Mouse (Mus musculus) urinary bladder, postnatal 14 days (tissue): ENCODE results near the gene Gpx5.
"Not testable (repeated sequence)": the region's sequence is repeated elsewhere in the genome, so short reads cannot be mapped to it uniquely, and the experiment has no call there.

Experiments used
- DNase-seq: peaks from one replicate; pipeline ENCODE4 v3.0.0; 2021; ENCODE audit warnings: low spot score

The Gpx5 gene

GRCm38 (mm10) chr13:21265736-21266135, 26.8 kb downstream of the Gpx5 start:
- DNase-seq: no peak

- DNase-seq: no peak
Observed at GRCm38 (mm10) chr13:21264366-21264765, 28.2 kb downstream of the Gpx5 start.

DNA sequence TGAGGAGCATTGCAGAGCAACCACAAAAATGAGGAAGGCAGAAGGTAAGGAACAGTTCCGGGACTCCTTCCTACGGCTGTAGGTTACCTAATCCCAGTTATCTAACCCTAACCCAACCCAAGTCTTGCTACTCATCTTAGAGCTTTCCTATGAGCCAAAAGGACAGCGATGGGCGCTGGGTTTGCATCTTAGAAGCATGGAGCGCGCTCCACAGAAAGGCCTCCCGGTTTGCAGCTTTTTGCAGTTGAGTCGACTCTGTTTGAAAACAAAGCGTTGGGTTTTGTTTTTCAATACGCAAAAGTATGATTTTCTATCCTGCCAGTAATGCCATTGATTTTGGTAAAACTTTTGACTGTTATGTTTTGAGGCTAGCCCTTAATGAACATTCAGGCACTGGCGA, 28.6 kb downstream of the Gpx5 start:
- DNase-seq: no peak

DNA sequence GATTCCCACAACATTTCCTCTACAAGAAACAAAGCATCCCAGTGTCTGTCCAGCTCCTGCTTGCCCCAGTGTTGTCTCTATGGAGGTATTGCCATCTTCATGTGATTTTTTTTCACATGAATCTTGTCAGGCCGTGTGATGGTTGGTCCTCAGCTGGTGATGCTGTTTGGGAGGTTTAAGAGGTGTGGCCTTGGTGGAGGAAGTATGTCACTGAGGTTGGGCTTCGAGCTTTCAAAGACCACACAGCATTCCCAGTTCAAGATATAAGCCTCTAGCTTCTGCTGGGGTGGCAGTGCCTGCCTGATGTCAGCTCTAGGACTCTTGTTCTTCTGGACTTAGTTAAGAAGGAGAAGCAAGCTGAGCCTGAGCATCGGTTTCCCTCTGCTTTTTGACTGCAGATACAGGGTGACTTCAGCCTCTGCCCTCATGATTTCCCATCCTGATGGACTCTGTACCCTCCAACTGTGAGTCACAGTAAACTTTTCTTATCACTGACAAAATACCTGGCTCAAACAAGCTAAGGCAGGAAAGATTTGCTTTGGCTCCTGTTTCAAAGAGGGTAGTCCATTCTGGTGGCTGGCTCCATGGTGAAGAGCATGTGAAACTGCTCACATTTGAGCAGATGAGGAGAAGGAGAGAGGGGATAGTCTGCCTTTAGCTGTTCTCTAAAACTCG, 29.6 kb downstream of the Gpx5 start:
- no peak for DNase-seq

- no peak for DNase-seq
Observed at GRCm38 (mm10) chr13:21260289-21260688, 32.2 kb downstream of the Gpx5 start.

DNA sequence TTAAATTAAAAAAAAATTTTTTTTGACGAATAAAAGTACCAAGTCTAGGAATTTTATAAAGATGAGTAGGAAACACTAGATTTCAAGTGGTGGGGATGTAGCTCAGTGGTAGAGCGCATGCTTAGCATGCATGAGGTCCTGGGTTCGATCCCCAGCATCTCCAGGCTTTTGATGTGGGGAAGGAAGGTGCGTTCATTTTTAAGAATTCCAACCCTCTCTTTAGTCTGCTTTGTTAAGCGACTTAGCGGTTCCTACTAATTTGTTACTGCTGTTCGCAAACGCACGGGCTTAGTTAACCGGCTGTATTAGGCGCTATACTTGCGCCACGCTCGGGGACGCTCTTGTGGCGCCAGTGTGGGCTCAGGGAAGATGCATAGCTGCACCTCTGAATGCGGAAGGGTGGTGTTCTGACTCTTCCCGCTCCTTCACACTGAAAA, 32.8 kb downstream of the Gpx5 start:
- DNase-seq: peak; percentile 23

GRCm38 (mm10) chr13:21259171-21259631, 33.3 kb downstream of the Gpx5 start:
- no peak for DNase-seq

GRCm38 (mm10) chr13:21258524-21258923, 34.0 kb downstream of the Gpx5 start:
- DNase-seq: no peak

DNA sequence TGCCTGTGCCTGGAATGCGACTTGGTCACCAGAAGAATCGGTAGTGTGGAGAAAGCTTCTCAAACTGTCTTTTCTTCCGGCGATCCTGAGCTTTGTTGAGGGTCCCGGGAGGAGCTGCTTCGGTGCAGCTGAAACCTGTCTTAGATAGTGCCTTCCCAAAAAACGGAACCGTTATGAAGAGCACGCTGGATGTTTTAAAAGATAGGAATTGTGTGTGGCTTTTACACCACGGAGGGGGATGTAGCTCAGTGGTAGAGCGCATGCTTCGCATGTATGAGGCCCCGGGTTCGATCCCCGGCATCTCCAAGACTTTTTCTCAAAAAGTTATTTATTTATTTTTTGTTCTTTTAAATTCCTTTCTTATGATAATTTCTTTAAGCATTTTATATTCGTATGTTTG, 38.5 kb downstream of the Gpx5 start:
- no peak for DNase-seq

DNA sequence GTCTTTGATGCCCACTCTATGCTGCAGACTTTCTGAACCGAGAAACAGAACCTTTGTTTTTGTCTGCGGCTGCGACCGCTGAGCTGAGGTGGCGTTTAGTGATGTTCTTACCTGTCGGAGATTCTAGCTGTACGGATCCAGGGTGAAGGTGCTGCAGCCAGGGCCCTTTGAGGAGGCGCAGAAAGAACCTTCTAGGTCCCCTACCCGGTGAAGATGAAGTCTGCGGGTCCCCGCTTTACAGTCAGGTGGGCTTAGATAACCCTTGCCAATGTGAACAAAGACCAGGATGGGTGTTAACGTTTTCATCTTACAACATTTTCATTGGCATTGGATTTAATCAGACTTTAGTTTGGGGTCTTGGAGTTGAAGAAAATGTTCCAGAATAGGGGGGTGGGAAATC, 39.0 kb downstream of the Gpx5 start:
- DNase-seq: no peak

- no peak for DNase-seq
Observed at GRCm38 (mm10) chr13:21253040-21253439, 39.5 kb downstream of the Gpx5 start.

- DNase-seq: no peak
Observed at GRCm38 (mm10) chr13:21250074-21250681, 42.4 kb downstream of the Gpx5 start.

GRCm38 (mm10) chr13:21249022-21249421, 43.5 kb downstream of the Gpx5 start:
- DNase-seq: no peak

DNA sequence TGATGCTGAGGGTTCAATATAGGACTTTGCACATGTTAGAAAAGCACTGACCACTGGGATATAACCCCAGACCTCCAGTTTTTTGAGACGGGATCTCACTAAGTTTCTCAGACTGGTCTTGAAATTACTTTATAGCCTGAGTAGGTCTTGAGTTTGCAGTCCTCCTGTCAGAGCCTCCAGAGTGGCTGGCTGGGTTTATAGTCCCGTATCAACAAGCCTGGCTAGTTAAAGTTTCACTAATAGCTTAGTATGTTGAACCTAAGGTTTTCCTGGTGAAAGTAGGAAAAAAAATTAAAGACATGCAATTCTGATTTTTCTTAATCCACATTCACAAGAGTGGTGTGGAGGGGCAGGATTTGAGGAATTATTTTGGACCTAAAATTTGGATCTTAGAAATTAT, 46.3 kb downstream of the Gpx5 start:
- DNase-seq: no peak

DNA sequence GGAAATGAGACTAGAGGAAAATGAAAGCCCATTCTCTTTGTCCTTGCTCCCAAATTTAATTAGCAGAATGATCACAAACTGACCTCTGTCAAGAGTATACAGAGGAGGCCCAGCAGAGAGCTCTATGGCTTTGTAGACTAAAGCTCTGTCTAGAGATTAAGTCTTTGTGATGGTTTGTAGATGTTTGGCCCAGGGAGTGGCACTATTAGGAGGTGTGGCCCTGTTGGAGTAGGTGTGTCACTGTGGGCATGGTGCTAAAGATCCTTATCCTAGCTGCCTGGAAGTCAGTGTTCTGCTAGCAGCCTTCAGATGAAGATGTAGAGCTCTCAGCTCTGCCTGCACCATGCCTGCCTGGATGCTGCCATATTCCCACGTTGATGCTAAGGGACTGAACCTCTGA, 47.6 kb downstream of the Gpx5 start:
- not testable (repeated sequence) for DNase-seq

GRCm38 (mm10) chr13:21244089-21244488, 48.4 kb downstream of the Gpx5 start:
- no peak for DNase-seq

- DNase-seq: no peak
Observed at GRCm38 (mm10) chr13:21243196-21243595, 49.3 kb downstream of the Gpx5 start.

- no peak for DNase-seq
Observed at GRCm38 (mm10) chr13:21242408-21243125, 50.0 kb downstream of the Gpx5 start.

DNA sequence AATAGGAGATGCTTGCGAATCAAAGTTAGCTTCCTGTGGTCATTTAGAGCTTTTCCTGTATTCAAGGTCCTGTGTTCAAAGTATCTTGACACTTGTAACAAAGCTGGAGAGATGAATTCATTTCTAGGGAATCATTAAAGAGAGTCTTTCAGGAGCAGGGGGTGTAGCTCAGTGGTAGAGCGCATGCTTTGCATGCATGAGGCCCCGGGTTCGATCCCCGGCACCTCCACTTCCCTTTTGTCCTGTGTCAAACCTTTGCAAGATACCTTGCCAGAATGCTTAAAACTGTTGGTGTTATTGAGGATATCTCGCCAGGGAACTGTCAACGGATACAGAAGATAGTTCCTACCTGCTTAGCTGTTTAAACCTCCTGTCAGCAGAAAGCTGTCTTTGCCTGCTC, 51.7 kb downstream of the Gpx5 start:
- DNase-seq: no peak

- no peak for DNase-seq
Observed at GRCm38 (mm10) chr13:21237161-21237560, 55.4 kb downstream of the Gpx5 start.

DNA sequence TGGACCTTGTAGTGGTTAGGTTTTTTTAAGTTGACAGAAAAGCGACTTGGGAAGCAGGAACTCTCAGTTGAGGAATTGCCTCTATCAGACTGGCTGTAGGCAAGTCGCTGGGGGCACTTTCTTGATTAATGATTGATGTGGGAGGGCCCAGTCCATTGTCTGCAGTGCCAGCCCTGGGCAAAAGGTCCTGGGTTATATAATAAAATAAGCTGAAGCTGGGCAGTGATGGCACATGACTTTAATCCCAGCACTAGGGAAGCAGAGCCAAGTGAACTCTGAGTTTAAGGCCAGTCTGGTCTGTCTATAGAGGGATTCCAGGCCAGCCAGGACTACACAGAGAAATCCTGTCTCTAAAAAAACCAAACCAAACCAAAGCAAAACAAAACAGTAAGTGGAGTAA, 55.8 kb downstream of the Gpx5 start:
- no peak for DNase-seq
